ENCODE assay signal across 8 mouse cellular contexts in genomic region chr6:35177650-35178272, GRCm38 (mm10). TPM values are rescaled to one million over a fixed set of nuclear protein-coding genes. Genes with fewer than 3 reads are reported as not detected.
A peak's percentile ranks its signal among the peaks of the same experiment; 100 is the strongest.
DNase-seq lines count a peak whose midpoint lies in the region; ATAC-seq and TF ChIP-seq lines count a peak whose summit lies in the region.

No protein-coding gene starts in this region.

- 0 out of 2 replicates have a peak, but pooled peaks have one; percentile 2 for TF ChIP-seq CTCF in thymus, adult 2 months (IDR thresholded peaks at IDR 0.05; ENCODE audit: borderline replicate concordance, control insufficient read depth, extremely low read depth, insufficient read depth, low read length, poor library complexity)

- H3K4me2 ChIP-seq in forebrain, embryonic 12.5 days: peak overlapping the region; percentile 79

- H3K27me3 ChIP-seq in thymus, adult 2 months (ENCODE audit: control insufficient read depth, insufficient read depth, low read length): no peaks in the 10 kb centered on the region
- no peaks in the 10 kb centered on the region for H3K27me3 ChIP-seq in forebrain, embryonic 12.5 days

- peak; percentile 75 for ATAC-seq in forebrain, embryonic 12.5 days (ENCODE audit: low FRiP score)

- DNase-seq in thymus, adult 2 months: no peak
- no peak for DNase-seq in thymus, postnatal 0 days (ENCODE audit: low spot score)
- DNase-seq in induced T-regulatory cell, adult 2 months (ENCODE audit: low read depth): peak; percentile 65
- DNase-seq in lung, postnatal 14 days: peak; percentile 22
- peak; percentile 65 for DNase-seq in retina, embryonic 14.5 days (ENCODE audit: low spot score)
- DNase-seq in right cerebral cortex, postnatal 4 days: no peak

- H3K4me1 ChIP-seq in thymus, adult 2 months (replicated peaks; ENCODE audit: control insufficient read depth, insufficient read depth, low read length): peaks cover 4% of the 10 kb centered on the region; the same call in 1 of the 2 replicates
- H3K4me1 ChIP-seq in brown adipose tissue, adult 24 weeks (ENCODE audit: control insufficient read depth, insufficient read depth, insufficient read length, low read length): no peaks in the 10 kb centered on the region
- H3K4me1 ChIP-seq in forebrain, embryonic 12.5 days: peaks cover 6% of the 10 kb centered on the region

- H3K27ac ChIP-seq in thymus, adult 2 months (ENCODE audit: control insufficient read depth, insufficient read depth, low read length): no peak overlapping the region
- no peak overlapping the region for H3K27ac ChIP-seq in brown adipose tissue, adult 24 weeks (replicated peaks; ENCODE audit: low read depth, low read length)
- peak overlapping the region; percentile 97 for H3K27ac ChIP-seq in forebrain, embryonic 12.5 days

- TF ChIP-seq POLR2A in thymus, adult 2 months (IDR thresholded peaks at IDR 0.05; ENCODE audit: control insufficient read depth, extremely low read depth, insufficient read depth, low read length, poor library complexity): no peak

- H3K4me3 ChIP-seq in thymus, adult 2 months (ENCODE audit: control insufficient read depth, insufficient read depth, low read length): peak overlapping the region; percentile 70
- peak overlapping the region; percentile 84 for H3K4me3 ChIP-seq in brown adipose tissue, adult 24 weeks (ENCODE audit: insufficient read depth, low read depth, low read length)
- peak overlapping the region; percentile 81 for H3K4me3 ChIP-seq in forebrain, embryonic 12.5 days (replicated peaks)

- no peaks in the 10 kb centered on the region for H3K9me3 ChIP-seq in forebrain, embryonic 12.5 days

- no peaks in the 10 kb centered on the region for H3K36me3 ChIP-seq in thymus, adult 2 months (ENCODE audit: control insufficient read depth, insufficient read depth, low read length)
- no peaks in the 10 kb centered on the region for H3K36me3 ChIP-seq in forebrain, embryonic 12.5 days (replicated peaks)

- peak overlapping the region; percentile 92 for H3K9ac ChIP-seq in forebrain, embryonic 12.5 days

- under 1% methylated on average over 69 of the region's 69 CpGs for WGBS in thymus, adult 2 months
- under 1% methylated on average over 69 of the region's 69 CpGs for WGBS in forebrain, embryonic 12.5 days

RNA-seq across cellular contexts. Expression of gene Nup205, which starts 0.5 kb away (rescaled TPM):
- polyA plus RNA-seq in thymus, adult 2 months (2012; rRNA removed): 36.5 and 45.8 TPM in 2 replicates
- 25.0 and 30.0 TPM in 2 replicates for polyA plus RNA-seq in thymus, postnatal 0 days (2015; fragmentation: Nextera tagmentation; extraction: Ambion mirVana)
- polyA plus RNA-seq in brown adipose tissue, adult 24 weeks (2012; ENCODE audit: insufficient read depth, insufficient read length, missing spikeins): 13.7 and 19.7 TPM in 2 replicates
- polyA plus RNA-seq in forebrain, embryonic 12.5 days (2016; fragmentation: Nextera tagmentation; extraction: Ambion mirVana): 58.6 and 62.0 TPM in 2 replicates

RNA-seq across cellular contexts. Expression of gene Cnot4, which starts 44.2 kb away (rescaled TPM):
- polyA plus RNA-seq in thymus, adult 2 months (2012; rRNA removed): 19.7 TPM in 2 replicates
- polyA plus RNA-seq in thymus, postnatal 0 days (2015; fragmentation: Nextera tagmentation; extraction: Ambion mirVana): 30.4 and 30.6 TPM in 2 replicates
- polyA plus RNA-seq in brown adipose tissue, adult 24 weeks (2012; ENCODE audit: insufficient read depth, insufficient read length, missing spikeins): 8.6 and 12.6 TPM in 2 replicates
- 31.2 and 34.9 TPM in 2 replicates for polyA plus RNA-seq in forebrain, embryonic 12.5 days (2016; fragmentation: Nextera tagmentation; extraction: Ambion mirVana)

Comparison
In these comparisons a context has a peak if more than half of its experiments do, and no peak if none do; other contexts are left out.
1. DNase-seq: peak in induced T-regulatory cell, adult 2 months (single experiment), lung, postnatal 14 days (single experiment) and retina, embryonic 14.5 days (single experiment); none in thymus, adult 2 months (single experiment), thymus, postnatal 0 days (single experiment) and right cerebral cortex, postnatal 4 days (single experiment).
2. Peak in every context shown above with its lines, with median percentiles within 50 percentile points of each other: H3K4me3 ChIP-seq.